Mouse (Mus musculus) cerebellum, adult 2 months (tissue): ENCODE data around the gene Dlx3.

Source experiments
- CTCF ChIP-seq: fragments of 200-500 bp; IDR thresholded peaks from 2 replicates; pipeline ENCODE4 v1.5.1; 2011; ENCODE audit warnings: low read depth, mild to moderate bottlenecking, control low read depth, low read length, moderate library complexity, borderline replicate concordance; ENCODE audit not compliant: insufficient read depth
- POLR2A ChIP-seq: fragments of 200-500 bp; IDR thresholded peaks from 2 replicates; pipeline ENCODE4 v1.6.1; 2011; ENCODE audit warnings: low read length, control low read depth, borderline replicate concordance; ENCODE audit not compliant: insufficient read depth

DNA sequence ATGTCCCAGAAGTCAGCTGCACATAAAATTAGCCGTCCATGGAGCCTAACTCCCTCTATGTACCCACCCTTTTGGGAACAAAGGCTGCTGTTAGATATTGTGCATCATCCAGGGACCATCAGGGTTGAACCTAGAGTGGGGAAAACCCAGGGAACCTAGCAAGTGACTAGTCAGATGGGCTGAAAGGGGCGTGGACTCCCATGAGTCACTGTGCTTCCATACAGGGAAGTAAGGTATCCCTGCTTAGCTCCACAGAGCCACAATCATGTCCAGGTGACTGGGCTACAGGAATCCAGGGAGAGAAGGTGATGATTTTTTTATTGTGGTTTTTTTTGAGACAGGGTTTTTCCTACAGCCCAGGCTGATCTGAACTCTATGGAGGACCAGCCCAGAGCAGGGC lies 10.9 kb upstream of the Dlx3 start:
- TF ChIP-seq POLR2A (no peak), CTCF (no peak)
